Mouse (Mus musculus): ENCODE data around the gene Vamp5.

GRCm38 (mm10) chr6:72405356-72405755 lies 25.1 kb upstream of the Vamp5 start:
- TF ChIP-seq MYC (IDR thresholded peaks at IDR 0.05; ENCODE audit: low read depth, low read length): no peak
- no peak for TF ChIP-seq POLR2A (IDR thresholded peaks at IDR 0.05; ENCODE audit: control insufficient read depth in 1 of 2, insufficient read depth in 1 of 2, low read depth in 1 of 2, low read length in 2 of 2, poor library complexity in 1 of 2)
- TF ChIP-seq CTCF (IDR thresholded peaks at IDR 0.05 in 2 of 3, conservative IDR thresholded peaks at IDR 0.05 in 1 of 3; ENCODE audit: control insufficient read depth in 1 of 3, insufficient read depth in 1 of 3, low read depth in 2 of 3, low read length in 3 of 3, poor library complexity in 1 of 3, severe bottlenecking in 1 of 3): no peak
- no peak for TF ChIP-seq SMC3 (IDR thresholded peaks at IDR 0.05; ENCODE audit: low read depth, low read length)
- no peak for TF ChIP-seq MEF2A (IDR thresholded peaks at IDR 0.05; ENCODE audit: extremely low read depth, insufficient replicate concordance, low read depth, low read length, poor library complexity, severe bottlenecking)
- TF ChIP-seq GATA1 (IDR thresholded peaks at IDR 0.05; ENCODE audit: low read depth, low read length): no peak
- no peak for TF ChIP-seq EP300 (IDR thresholded peaks at IDR 0.05; ENCODE audit: low read depth in 1 of 2, low read length in 2 of 2)
- TF ChIP-seq KAT2A (conservative IDR thresholded peaks at IDR 0.05; ENCODE audit: low read depth, low read length): no peak
- no peak for TF ChIP-seq USF1 (IDR thresholded peaks at IDR 0.05; ENCODE audit: low read depth, low read length)
- TF ChIP-seq NRF1 (IDR thresholded peaks at IDR 0.05; ENCODE audit: insufficient read depth, low read depth, low read length, poor library complexity, severe bottlenecking): no peak

Measured in MEL (cell line).